Mouse (Mus musculus): Measurements from ENCODE around the gene Smox.

DNA sequence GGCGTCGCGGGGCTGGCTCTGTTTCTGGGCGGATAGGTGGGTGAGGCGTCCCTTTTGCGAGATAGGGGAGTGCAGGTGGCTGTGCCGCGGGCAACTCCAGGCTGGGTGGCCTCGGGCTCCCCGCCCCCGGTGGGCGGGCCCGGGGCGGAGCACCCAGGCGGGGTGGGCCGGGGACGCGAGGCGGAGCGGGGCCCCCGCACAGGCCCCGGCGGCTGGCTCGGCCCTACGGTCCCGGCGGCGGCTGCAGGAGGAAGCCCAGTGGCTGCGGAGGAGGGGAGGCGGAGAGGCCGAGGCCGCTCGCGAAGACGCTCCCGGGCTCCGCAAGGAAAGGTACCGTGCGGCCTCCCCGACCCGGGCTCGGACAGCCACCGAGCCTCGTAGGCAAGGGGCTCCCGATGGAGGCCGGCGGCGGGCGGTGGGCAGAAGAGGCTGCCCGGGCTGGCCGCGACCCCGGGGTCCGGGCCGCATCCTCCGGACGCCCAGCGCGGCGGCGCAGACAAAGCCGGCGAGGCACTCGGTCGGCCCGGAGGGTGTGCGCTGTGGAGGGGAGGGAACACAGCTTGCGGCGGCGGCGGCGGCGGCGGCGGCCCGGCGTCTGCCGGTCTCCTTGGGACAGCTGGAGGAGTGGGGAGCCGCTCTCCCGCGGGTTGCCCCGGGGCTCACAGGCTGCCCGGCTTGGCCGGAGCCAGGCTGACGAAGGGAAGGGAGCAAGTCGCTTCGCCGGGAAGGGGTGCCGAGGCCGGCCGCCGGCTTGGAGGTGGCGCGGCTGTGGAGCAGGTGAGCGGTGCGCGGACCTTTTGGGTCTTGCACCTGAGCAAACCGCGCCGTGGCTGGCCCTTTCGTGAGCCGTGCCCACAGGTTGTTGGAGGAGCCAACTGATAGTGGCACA is 655 bp downstream of the Smox start:
- no peak; the same call in 1 of the 2 replicates for TF ChIP-seq EP300 (IDR thresholded peaks at IDR 0.05; ENCODE audit: low read depth)
- TF ChIP-seq CTCF (IDR thresholded peaks at IDR 0.05; ENCODE audit: low read depth), result no peak

Data from liver, embryonic 14.5 days (tissue).